Mouse (Mus musculus) lung, postnatal 0 days (tissue): ENCODE measurements at regions not wholly inside any gene's neighbourhood (a gene's known extent, or its start where the extent isn't known, plus 50 kb on each side); places are given as distances from the start of the nearest gene placed in this dataset.

Experiments
- ATAC-seq: fragments of 200-750 bp; cut with Nextera tagmentation; 2 replicates; pipeline ENCODE4 v1.8.0; 2017; ENCODE audit warnings: moderate library complexity
- DNase-seq: peaks from one replicate; pipeline ENCODE4 v3.0.0-alpha.2; 2016; ENCODE audit warnings: low spot score
- H3K27ac ChIP-seq: fragments of 300-500 bp; sonication (generic); 2 replicates; pipeline ENCODE4 v1.5.1; 2014; ENCODE audit warnings: antibody characterized with exemption, mild to moderate bottlenecking, low read length, mixed read lengths
- H3K27me3 ChIP-seq: fragments of 300-500 bp; sonication (generic); replicated peaks from 2 replicates; pipeline ENCODE4 v1.6.1; 2014; ENCODE audit warnings: low read length, mixed read lengths; ENCODE audit not compliant: insufficient read depth
- H3K36me3 ChIP-seq: fragments of 300-500 bp; sonication (generic); 2 replicates; pipeline ENCODE4 v1.6.1; 2014; ENCODE audit warnings: low read length, mixed read lengths; ENCODE audit not compliant: insufficient read depth
- H3K4me1 ChIP-seq: fragments of 300-500 bp; sonication (generic); 2 replicates; pipeline ENCODE4 v1.6.1; 2014; ENCODE audit warnings: antibody characterized with exemption, low read depth, low read length, mixed read lengths; ENCODE audit not compliant: insufficient read depth
- H3K4me2 ChIP-seq: fragments of 300-500 bp; sonication (generic); replicated peaks from 2 replicates; pipeline ENCODE4 v1.6.1; 2014; ENCODE audit warnings: low read depth, mild to moderate bottlenecking, low read length, moderate library complexity, mixed read lengths
- H3K4me3 ChIP-seq: fragments of 300-500 bp; sonication (generic); 2 replicates; pipeline ENCODE4 v1.5.1; 2014; ENCODE audit warnings: low read depth, low read length
- H3K9ac ChIP-seq: fragments of 300-500 bp; sonication (generic); replicated peaks from 2 replicates; pipeline ENCODE4 v1.6.1; 2014; ENCODE audit warnings: low read depth, mild to moderate bottlenecking
- H3K9me3 ChIP-seq: fragments of 300-500 bp; sonication (generic); 2 replicates; pipeline ENCODE4 v1.6.1; 2016; ENCODE audit warnings: low read length, mixed read lengths
- CTCF ChIP-seq: IDR thresholded peaks from 2 replicates; pipeline ENCODE4 v1.5.1; 2016; ENCODE audit warnings: antibody characterized with exemption, mild to moderate bottlenecking
- EP300 ChIP-seq: IDR thresholded peaks from 2 replicates; pipeline ENCODE4 v1.6.1; 2016; ENCODE audit warnings: antibody characterized with exemption, mild to moderate bottlenecking, control low read depth
- WGBS: fragments of 180-500 bp; shearing (Covaris S2); extraction: QIAGEN DNeasy Blood & Tissue Kit; methylation state at CpG from one replicate; pipeline ENCODE4 v1.1.7; 2014; 5-methylcytosine and 5-hydroxymethylcytosine counted together

DNA sequence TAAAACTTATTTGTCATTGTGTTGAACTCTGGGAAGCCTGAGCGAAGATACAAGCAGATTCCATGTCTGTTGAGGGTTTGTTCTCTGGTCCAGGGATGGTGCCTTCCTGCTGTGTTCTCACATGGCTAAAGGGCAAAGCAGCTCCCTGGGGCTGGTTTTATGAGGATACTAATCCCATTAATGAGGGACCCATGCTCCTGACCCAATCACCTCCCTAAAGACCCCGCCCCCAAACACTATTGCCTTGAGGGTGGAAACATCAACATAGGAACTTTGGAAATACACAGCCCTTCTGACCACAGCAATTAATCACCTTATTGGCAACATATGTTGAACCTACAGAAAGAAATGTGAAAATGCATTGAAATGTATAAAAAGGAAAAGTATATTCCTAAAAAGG, 88.5 kb upstream of the BC052040 start:
- no peak for ATAC-seq
- no peaks in the 10 kb centered on the region for H3K27me3 ChIP-seq
- 84% methylated on average over 2 of the region's 2 CpGs for WGBS
- H3K9ac ChIP-seq: no peak overlapping the region
- no peak overlapping the region for H3K4me2 ChIP-seq
- no peaks in the 10 kb centered on the region for H3K9me3 ChIP-seq
- TF ChIP-seq EP300 (no peak), CTCF (no peak)
- no peak for DNase-seq
- H3K4me3 ChIP-seq: no peak overlapping the region
- no peak overlapping the region for H3K27ac ChIP-seq
- H3K36me3 ChIP-seq: no peaks in the 10 kb centered on the region
- no peaks in the 10 kb centered on the region for H3K4me1 ChIP-seq

- TF ChIP-seq CTCF: no peak
- no peak for TF ChIP-seq EP300
- Histone ChIP-seq H3K36me3 (no peaks in the 10 kb centered on the region), H3K27me3 (no peaks in the 10 kb centered on the region), H3K4me1 (no peaks in the 10 kb centered on the region), H3K27ac (no peak overlapping the region), H3K4me3 (no peak overlapping the region), H3K9ac (no peak overlapping the region), H3K9me3 (no peaks in the 10 kb centered on the region), H3K4me2 (no peak overlapping the region)
- DNase-seq (no peak), ATAC-seq (no peak)
- WGBS: 77% methylated on average over 2 of the region's 2 CpGs
Measured at GRCm38 (mm10) chr2:115499904-115500303, 81.6 kb upstream of the BC052040 start.

GRCm38 (mm10) chr2:115509527-115509926, 72.0 kb upstream of the BC052040 start:
- ATAC-seq (no peak), DNase-seq (no peak)
- 48% methylated on average over 10 of the region's 10 CpGs for WGBS
- Histone ChIP-seq H3K27ac (no peak overlapping the region), H3K4me2 (no peak overlapping the region), H3K9me3 (no peaks in the 10 kb centered on the region), H3K4me3 (no peak overlapping the region), H3K4me1 (no peaks in the 10 kb centered on the region), H3K36me3 (no peaks in the 10 kb centered on the region), H3K27me3 (no peaks in the 10 kb centered on the region), H3K9ac (no peak overlapping the region)
- TF ChIP-seq CTCF (no peak), EP300 (no peak)

DNA sequence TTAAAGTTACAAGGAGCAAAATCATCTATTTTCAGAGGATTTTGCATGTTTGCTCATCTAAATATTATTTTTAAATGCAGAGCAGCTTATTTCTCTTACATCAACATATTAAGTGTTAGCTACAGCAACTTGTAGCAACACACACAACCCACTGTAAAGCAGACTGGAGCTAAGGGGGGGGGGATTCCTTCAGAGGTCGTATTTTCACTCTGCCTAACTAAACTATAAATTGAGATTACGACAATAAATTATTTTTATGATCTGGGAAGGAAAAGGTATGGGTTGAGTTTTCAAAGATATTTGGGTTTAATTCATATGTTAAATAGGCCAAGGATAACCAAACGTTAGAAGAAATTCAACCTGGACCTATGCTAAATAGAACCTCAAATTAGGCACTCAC, 70.4 kb upstream of the BC052040 start:
- no peaks in the 10 kb centered on the region for H3K27me3 ChIP-seq
- ATAC-seq (no peak), DNase-seq (no peak)
- 73% methylated on average over 3 of the region's 3 CpGs for WGBS
- H3K4me1 ChIP-seq: no peaks in the 10 kb centered on the region
- TF ChIP-seq CTCF: no peak
- no peak for TF ChIP-seq EP300
- H3K36me3 ChIP-seq: no peaks in the 10 kb centered on the region
- no peaks in the 10 kb centered on the region for H3K9me3 ChIP-seq
- H3K4me3 ChIP-seq: no peak overlapping the region
- H3K4me2 ChIP-seq: no peak overlapping the region
- H3K27ac ChIP-seq: no peak overlapping the region
- H3K9ac ChIP-seq: no peak overlapping the region

- Histone ChIP-seq H3K9ac (no peak overlapping the region), H3K4me2 (no peak overlapping the region; the same call in 1 of the 2 replicates), H3K27me3 (no peaks in the 10 kb centered on the region), H3K4me1 (no peaks in the 10 kb centered on the region), H3K27ac (no peak overlapping the region), H3K9me3 (no peaks in the 10 kb centered on the region), H3K4me3 (no peak overlapping the region), H3K36me3 (no peaks in the 10 kb centered on the region)
- TF ChIP-seq CTCF (no peak), EP300 (no peak)
- ATAC-seq (no peak), DNase-seq (no peak)
- WGBS: 59% methylated on average over 14 of the region's 14 CpGs
Measured at GRCm38 (mm10) chr2:115511612-115512525, 69.6 kb upstream of the BC052040 start.

DNA sequence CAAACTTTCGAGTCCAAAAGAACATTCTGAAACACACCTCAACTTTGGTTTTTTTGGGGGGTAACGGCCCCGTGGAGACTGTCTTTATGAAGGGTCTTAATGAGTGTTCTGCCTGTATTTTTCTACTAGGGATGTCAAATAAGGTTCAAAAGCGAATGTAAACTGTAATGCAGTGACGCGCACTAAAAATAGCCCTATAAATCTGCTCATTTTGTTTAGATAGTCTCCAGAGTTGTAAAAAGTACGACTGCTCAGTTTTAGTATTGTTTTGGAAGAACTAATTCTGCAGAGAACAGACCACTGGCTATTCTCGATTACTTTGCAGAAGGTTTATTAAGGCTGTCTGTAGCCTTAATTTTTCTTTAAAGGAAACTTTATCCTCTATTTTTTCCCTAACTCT, 68.6 kb upstream of the BC052040 start:
- TF ChIP-seq CTCF (no peak), EP300 (no peak)
- Histone ChIP-seq H3K27me3 (no peaks in the 10 kb centered on the region), H3K9ac (no peak overlapping the region), H3K4me2 (peak overlapping the region; percentile 4; the same call in 1 of the 2 replicates), H3K4me1 (no peaks in the 10 kb centered on the region), H3K9me3 (no peaks in the 10 kb centered on the region), H3K36me3 (no peaks in the 10 kb centered on the region), H3K27ac (no peak overlapping the region), H3K4me3 (no peak overlapping the region)
- WGBS: 40% methylated on average over 8 of the region's 8 CpGs
- DNase-seq (no peak), ATAC-seq (no peak)
